Mouse (Mus musculus) heart, embryonic 10.5 days (tissue): Measurements from ENCODE around the gene Slc22a18. TPM values are rescaled to one million over a fixed set of nuclear protein-coding genes. Genes with fewer than 3 reads are reported as not detected.
"Not testable (repeated sequence)": the region's sequence is repeated elsewhere in the genome, so short reads cannot be mapped to it uniquely, and the experiment has no call there.

Experiments used
- DNase-seq: peaks from one replicate; pipeline ENCODE4 v3.0.0-alpha.2; 2017; ENCODE audit warnings: low spot score
- H3K27ac ChIP-seq: fragments of 300-500 bp; sonication (generic); 2 replicates; pipeline ENCODE4 v1.5.1; 2016; ENCODE audit warnings: mild to moderate bottlenecking
- H3K27me3 ChIP-seq: fragments of 300-500 bp; sonication (generic); 2 replicates; pipeline ENCODE4 v1.6.1; 2016; ENCODE audit warnings: mild to moderate bottlenecking; ENCODE audit not compliant: poor library complexity, insufficient read depth, severe bottlenecking
- H3K36me3 ChIP-seq: fragments of 300-500 bp; sonication (generic); 2 replicates; pipeline ENCODE4 v1.6.1; 2016; ENCODE audit warnings: mild to moderate bottlenecking, moderate library complexity
- H3K4me1 ChIP-seq: fragments of 300-500 bp; sonication (generic); 2 replicates; pipeline ENCODE4 v1.6.1; 2016; ENCODE audit warnings: mild to moderate bottlenecking
- H3K4me3 ChIP-seq: fragments of 300-500 bp; sonication (generic); 2 replicates; pipeline ENCODE4 v1.5.1; 2016; ENCODE audit warnings: mild to moderate bottlenecking, moderate library complexity
- H3K9me3 ChIP-seq: fragments of 300-500 bp; sonication (generic); 2 replicates; pipeline ENCODE4 v1.6.1; 2016; ENCODE audit warnings: mild to moderate bottlenecking, moderate library complexity
- WGBS: fragments of 180-500 bp; shearing (Covaris S2); methylation state at CpG from one replicate; pipeline ENCODE4 v1.1.7; 2016; 5-methylcytosine and 5-hydroxymethylcytosine counted together
- polyA plus RNA-seq: library from polyadenylated mRNA; unstranded; fragments of >200 nt; fragmentation: Nextera tagmentation; extraction: Ambion mirVana; gene quantifications from 2 replicates; pipeline ENCODE4 v1.2.1, GENCODE M21; 2016

The Slc22a18 gene
- polyA plus RNA-seq, 1 experiment from 2014 or later = 1.3 TPM

DNA sequence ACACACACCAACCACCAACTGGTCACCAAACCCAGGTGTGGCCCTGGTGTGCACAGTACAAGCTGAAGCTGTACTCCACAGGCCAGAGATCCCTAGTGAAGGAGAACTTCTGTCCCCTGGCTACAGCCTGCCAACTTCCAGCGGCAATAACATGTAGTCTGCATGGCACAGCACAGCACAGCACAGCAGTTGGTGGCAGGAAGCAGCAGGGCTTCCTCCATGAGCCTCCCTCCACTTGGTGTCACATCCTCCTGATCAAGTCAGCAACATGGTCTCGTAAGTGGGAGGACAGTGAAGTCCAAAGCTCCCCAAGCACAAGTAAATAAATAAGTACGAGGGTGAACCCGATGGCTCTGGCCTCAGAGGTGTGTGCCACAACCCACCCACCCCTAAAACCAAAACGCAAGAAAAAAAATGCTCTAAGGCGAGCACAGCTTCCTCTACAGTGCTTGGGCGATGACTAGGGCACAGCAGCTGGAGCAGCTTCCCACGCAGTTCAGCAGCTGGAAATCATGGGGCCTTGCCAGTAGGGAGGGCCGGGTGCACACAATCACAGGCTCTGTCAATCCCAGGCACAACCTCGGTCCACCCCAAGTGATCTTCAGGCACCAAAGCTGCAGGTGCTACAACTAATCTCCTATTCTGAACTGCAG is 40.4 kb downstream of the Slc22a18 start:
- H3K27ac ChIP-seq = no peak overlapping the region
- peaks cover 69% of the 10 kb centered on the region for H3K36me3 ChIP-seq
- no peak overlapping the region for H3K4me3 ChIP-seq
- 88% methylated on average over 10 of the region's 10 CpGs for WGBS
- no peaks in the 10 kb centered on the region for H3K9me3 ChIP-seq
- DNase-seq = no peak
- H3K4me1 ChIP-seq = peaks cover 9% of the 10 kb centered on the region; the same call in 1 of the 2 replicates
- H3K27me3 ChIP-seq = no peaks in the 10 kb centered on the region

DNA sequence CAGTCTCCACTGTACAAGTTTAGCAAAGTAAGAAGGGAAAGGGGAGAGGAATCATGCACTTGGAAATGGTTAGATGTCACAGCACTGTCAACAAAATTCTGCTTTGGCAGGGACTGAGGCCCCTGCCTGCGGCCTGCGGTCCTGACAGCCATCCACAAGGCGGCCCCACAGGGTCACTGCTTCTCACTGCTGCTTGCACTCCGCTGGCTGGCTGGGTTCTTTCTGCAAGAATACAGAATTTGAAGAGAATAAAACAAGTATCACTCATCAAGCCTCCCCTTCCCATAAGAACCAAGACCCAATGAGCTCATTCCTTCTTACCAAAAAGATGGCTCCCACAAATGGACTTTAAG is 40.9 kb downstream of the Slc22a18 start:
- H3K4me1 ChIP-seq = peaks cover 8% of the 10 kb centered on the region; the same call in 1 of the 2 replicates
- H3K27ac ChIP-seq = no peak overlapping the region
- WGBS = 96% methylated on average over 4 of the region's 4 CpGs
- DNase-seq = no peak
- H3K4me3 ChIP-seq = no peak overlapping the region
- H3K27me3 ChIP-seq = no peaks in the 10 kb centered on the region
- no peaks in the 10 kb centered on the region for H3K9me3 ChIP-seq
- peaks cover 74% of the 10 kb centered on the region for H3K36me3 ChIP-seq

DNA sequence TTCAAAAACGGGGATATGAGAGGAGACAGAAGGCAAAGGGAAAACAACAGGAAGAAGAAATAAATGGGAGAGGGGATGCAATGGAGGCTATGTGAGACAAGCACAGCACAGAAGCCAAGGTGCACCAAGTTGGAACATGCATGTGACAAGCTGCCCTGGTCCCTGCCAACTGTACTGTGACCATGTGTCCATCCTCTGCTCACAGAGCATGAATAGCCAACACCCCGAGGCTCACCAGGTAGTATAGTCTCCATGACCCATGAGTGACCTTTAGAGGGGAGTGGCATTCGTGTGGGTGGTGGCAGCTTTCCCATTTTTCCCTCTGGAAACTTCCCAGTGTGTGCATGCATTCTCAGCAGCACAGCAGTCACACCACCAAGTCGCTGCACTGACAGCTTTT is 45.8 kb downstream of the Slc22a18 start:
- no peaks in the 10 kb centered on the region for H3K9me3 ChIP-seq
- H3K4me1 ChIP-seq = no peaks in the 10 kb centered on the region
- H3K27ac ChIP-seq = no peak overlapping the region
- 80% methylated on average over 4 of the region's 4 CpGs for WGBS
- peaks cover 97% of the 10 kb centered on the region for H3K36me3 ChIP-seq
- no peaks in the 10 kb centered on the region for H3K27me3 ChIP-seq
- no peak overlapping the region for H3K4me3 ChIP-seq
- DNase-seq = no peak

DNA sequence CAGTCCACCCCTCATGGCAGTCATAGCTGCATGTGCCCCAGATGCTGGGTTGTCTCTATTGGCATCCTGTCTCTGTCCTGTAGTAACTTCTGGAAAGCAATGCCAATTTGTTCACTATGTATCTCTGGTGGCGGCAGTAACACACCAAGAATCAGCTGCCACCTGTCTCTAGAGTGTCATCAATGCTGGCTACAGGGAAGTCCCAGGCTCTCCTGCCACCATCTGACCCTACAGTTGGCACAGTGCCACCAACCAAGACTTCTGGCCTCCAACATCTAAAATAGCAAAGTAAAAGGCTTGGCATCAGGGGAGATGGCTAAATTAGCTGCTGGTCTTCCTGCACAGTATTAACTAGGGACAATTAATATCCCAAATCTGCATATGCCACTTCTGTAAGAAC is 58.9 kb downstream of the Slc22a18 start:
- Histone ChIP-seq H3K36me3 (peaks cover 99% of the 10 kb centered on the region), H3K4me1 (no peaks in the 10 kb centered on the region), H3K9me3 (no peaks in the 10 kb centered on the region), H3K4me3 (no peak overlapping the region), H3K27ac (no peak overlapping the region), H3K27me3 (no peaks in the 10 kb centered on the region)
- no peak for DNase-seq
- WGBS = 87% methylated on average over 1 of the region's 1 CpGs

DNA sequence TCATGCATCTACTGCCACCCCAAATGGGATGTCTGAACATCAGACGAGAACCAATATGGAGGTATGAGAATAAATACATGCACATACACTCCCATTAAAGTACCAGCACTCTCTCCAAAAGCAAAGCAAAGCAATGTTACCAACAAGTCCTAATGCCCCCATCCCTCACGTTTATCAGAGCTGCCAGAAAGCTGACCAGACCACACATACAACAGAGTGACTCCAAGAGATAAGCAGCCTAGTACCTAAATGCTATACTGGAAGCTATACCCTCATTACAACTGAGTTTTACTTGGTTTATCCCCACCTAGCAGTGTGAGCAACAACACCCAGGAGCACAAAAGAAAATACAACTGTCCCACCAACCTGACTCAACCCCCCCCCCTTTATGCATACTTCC is 59.7 kb downstream of the Slc22a18 start:
- Histone ChIP-seq H3K36me3 (peaks cover 99% of the 10 kb centered on the region), H3K27ac (no peak overlapping the region), H3K4me3 (no peak overlapping the region), H3K4me1 (no peaks in the 10 kb centered on the region), H3K27me3 (no peaks in the 10 kb centered on the region), H3K9me3 (no peaks in the 10 kb centered on the region)
- 66% methylated on average over 2 of the region's 2 CpGs for WGBS
- DNase-seq = no peak

DNA sequence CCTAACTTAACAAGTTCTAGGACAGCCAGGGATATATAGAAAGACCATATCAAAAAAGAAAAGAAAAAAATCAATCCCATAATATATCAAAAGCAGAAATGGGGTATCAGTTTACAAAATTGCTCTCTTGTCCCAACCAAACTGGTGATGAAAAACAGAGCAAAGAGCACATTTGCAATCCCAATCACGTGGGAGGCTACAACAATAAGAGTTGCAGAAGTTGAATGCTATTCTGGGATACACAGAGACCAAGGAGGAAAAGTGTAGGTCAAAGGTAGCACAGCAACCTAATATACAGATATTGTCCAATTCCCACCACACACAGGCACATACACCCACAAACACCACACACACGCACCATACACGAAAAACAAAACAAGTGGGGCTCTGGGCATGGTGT is 62.7 kb downstream of the Slc22a18 start:
- H3K27ac ChIP-seq = no peak overlapping the region
- H3K4me1 ChIP-seq = no peaks in the 10 kb centered on the region
- H3K36me3 ChIP-seq = peaks cover 85% of the 10 kb centered on the region
- H3K27me3 ChIP-seq = no peaks in the 10 kb centered on the region
- H3K4me3 ChIP-seq = no peak overlapping the region
- H3K9me3 ChIP-seq = no peaks in the 10 kb centered on the region
- 90% methylated on average over 3 of the region's 3 CpGs for WGBS
- no peak for DNase-seq

DNA sequence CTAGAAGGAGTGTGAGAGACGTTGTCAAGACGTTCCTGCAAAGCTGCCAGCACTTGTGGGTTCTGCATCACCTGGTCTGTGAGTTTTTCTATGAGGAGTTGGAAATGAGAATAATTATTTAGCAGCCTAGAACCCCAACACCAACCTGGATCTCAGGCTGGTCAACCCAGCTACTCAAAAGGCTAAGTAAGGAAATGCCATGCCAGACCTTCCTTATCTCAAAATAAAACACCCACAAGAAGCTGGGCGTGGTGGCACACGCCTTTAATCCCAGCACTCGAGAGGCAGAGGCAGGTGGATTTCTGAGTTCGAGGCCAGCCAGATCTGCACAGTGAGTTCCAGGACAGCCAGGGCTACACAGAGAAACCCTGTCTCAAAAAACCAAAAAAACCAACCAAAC is 64.7 kb downstream of the Slc22a18 start:
- not testable (repeated sequence) for H3K4me3 ChIP-seq, H3K27ac ChIP-seq, H3K27me3 ChIP-seq, H3K9me3 ChIP-seq, DNase-seq, H3K4me1 ChIP-seq
- peaks cover 68% of the 10 kb centered on the region for H3K36me3 ChIP-seq
- WGBS = 83% methylated on average over 6 of the region's 6 CpGs

DNA sequence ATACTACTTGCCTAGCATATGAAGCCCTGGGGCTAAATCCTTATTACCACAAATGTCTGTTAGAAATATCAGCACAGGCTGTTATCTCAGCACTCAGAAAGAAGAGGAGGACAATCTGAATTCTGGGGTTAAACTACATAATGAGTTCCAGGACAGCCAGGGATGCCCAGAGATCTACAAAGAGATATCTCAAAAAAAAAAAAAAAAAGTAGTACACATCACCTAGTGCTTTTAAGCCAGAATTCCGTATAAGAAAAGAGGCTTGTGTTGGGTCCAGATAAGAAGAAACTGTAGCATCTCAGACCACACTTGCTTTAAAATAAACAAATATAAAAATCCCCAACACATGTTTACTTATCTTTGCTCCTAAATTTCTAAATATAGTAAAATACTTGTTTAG is 65.1 kb downstream of the Slc22a18 start:
- WGBS = 63% methylated on average over 1 of the region's 1 CpGs

DNA sequence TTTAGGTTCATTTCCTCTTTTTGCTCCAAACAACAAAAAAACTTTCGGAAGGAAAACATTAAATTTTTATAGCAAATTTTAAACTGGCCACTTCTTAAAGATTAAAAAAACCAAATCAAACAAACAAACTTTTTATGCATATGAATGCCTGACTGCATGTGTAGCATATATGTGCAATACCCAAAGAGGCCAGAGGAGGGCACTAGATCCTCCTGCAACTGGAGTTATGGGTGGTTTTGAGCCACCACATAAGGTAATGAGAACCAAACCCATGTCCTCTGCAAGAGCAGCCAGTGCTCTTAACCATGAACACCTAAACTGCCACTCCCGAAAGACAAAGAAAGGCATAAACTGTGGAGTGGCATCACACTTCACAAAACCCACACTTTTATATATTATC is 70.8 kb downstream of the Slc22a18 start:
- Histone ChIP-seq H3K27me3 (no peaks in the 10 kb centered on the region), H3K36me3 (peaks cover 7% of the 10 kb centered on the region; the same call in 1 of the 2 replicates)
- WGBS = 93% methylated on average over 2 of the region's 2 CpGs

More for the DNA sequence above, 65.1 kb downstream of the Slc22a18 start:
- Histone ChIP-seq H3K9me3 (no peaks in the 10 kb centered on the region), H3K36me3 (peaks cover 63% of the 10 kb centered on the region), H3K27ac (no peak overlapping the region), H3K4me3 (no peak overlapping the region), H3K4me1 (0 out of 2 replicates have a peak, but pooled peaks cover 9% of the 10 kb centered on the region), H3K27me3 (no peaks in the 10 kb centered on the region)
- DNase-seq = no peak

DNA sequence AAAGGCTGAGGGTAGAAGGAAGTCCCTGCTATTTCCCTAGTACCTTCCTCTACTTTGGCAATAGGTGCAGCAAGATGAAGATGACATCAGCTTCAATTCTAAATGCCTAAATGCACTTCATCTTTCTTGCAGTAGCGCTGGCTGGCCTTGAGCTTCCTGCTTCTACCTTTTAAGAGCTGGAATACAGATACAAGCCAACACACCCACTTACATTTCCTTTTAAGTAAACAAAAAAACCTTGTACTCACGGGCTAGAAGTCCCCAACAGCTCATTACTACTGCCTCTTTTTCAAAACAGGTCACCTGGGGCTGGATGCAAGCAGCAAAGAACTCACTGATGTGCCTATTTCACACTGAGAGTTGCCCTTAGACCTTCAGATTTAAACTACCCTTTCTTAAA is 73.0 kb downstream of the Slc22a18 start:
- H3K27me3 ChIP-seq = no peaks in the 10 kb centered on the region
- WGBS = 70% methylated on average over 2 of the region's 2 CpGs
- H3K36me3 ChIP-seq = peaks cover 2% of the 10 kb centered on the region; the same call in 1 of the 2 replicates
- no peak for DNase-seq
- H3K9me3 ChIP-seq = no peaks in the 10 kb centered on the region
- H3K4me3 ChIP-seq = no peak overlapping the region
- no peak overlapping the region for H3K27ac ChIP-seq
- peaks cover 25% of the 10 kb centered on the region for H3K4me1 ChIP-seq

More for the DNA sequence above, 70.8 kb downstream of the Slc22a18 start:
- no peak for DNase-seq
- Histone ChIP-seq H3K4me3 (no peak overlapping the region), H3K9me3 (no peaks in the 10 kb centered on the region), H3K4me1 (peaks cover 19% of the 10 kb centered on the region; the same call in 1 of the 2 replicates), H3K27ac (no peak overlapping the region)

DNA sequence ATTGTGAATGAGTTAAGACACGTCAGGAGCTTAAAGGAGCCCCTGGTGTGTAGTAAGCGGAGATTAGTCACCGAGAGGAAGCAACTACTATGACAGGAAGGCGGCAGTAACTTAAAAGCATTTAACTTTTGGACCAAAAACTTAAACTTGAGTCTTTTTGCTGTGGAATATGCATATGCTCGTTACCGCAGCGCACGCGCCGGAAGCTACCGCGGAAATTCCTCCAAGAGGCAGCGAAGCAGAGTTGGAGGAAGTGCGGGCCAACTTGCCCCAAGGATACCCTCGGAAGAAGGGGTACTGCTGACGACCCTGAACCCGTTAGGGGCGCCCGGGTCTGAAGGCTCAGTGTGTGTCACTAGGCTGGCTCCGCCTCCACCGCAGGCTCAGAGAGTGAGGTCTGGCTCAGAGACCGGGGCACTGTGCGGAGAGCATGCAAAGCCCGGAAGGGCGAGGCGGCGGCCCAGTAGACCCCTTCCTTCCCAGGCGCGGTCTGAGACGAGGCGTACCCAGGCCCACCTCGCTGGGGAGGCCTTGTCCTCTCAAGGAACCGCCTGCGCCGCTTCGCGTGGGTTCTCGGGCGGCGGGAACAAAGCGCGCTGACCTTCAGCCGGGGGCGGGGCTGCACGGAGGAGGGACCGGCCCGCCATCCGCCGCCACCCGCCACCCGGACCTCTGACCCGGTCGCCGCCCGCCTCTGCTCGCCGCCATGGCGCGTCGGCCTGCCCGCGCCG is 74.9 kb downstream of the Slc22a18 start:
- peaks cover 5% of the 10 kb centered on the region; the same call in 1 of the 2 replicates for H3K36me3 ChIP-seq
- DNase-seq = peak; percentile 89
- H3K4me3 ChIP-seq = peak overlapping the region; percentile 83
- peaks cover 19% of the 10 kb centered on the region for H3K4me1 ChIP-seq
- WGBS = under 1% methylated on average over 63 of the region's 63 CpGs
- H3K27me3 ChIP-seq = no peaks in the 10 kb centered on the region
- H3K9me3 ChIP-seq = no peaks in the 10 kb centered on the region
- H3K27ac ChIP-seq = peak overlapping the region; percentile 98
